8 mouse cellular contexts compared by ENCODE assay signal in the genomic region with DNA sequence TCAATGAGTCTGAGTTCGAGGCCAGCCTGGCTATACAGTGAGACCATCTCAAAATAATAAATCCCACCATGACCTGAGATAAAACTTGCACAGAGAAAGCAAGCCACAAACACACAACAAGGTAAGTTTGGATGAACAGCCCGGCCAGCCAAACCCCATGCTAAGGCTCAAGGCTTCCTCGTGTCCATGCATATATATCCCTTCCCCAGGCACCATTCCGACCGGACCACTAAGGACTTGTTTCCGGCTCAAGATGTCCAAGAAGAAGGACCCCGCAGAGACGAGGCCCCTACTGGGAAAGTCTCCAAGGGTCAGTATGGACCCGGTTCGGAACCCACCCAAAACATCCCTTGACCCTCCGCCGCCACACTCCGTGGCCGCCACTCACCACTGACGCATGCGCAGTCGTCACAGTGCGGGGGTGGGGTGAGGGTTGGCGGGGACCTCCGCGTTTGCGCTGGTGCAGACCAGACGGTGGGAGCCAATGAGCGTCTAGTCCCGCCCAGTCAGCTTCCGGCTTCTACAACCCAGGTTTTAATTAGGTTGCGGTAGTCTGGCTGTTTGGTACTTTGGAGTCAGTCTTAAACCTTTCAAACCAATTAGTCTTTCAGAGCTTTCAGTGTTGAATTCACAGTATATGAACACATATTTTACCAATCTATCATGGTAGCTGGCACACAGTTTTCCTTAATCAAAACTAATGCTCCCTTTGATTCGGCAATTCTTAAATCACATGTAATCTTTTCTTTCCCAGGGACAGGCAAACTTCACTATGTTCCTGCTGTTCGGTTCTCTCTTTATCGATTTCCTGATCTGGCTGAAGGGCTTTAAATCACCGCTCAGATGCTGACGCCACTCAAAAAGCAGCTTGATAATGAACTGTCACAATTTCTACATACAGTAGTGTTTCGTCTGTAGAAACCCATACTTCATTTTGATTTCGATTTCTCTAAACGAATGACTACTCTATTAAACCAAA. TPM values are rescaled to one million over a fixed set of nuclear protein-coding genes. Genes with fewer than 3 reads are reported as not detected.
A peak's percentile ranks its signal among the peaks of the same experiment; 100 is the strongest.
DNase-seq lines count a peak whose midpoint lies in the region; ATAC-seq lines count a peak whose summit lies in the region.

A gene (minus strand): TSS at position 458 of the 979 bp plus-strand sequence.

- H3K9ac ChIP-seq in hindbrain, embryonic 14.5 days: peak within 1 kb of the TSS; percentile 59

- H3K9me3 ChIP-seq in hindbrain, embryonic 14.5 days (ENCODE audit: control insufficient read depth, low read length): 0 out of 2 replicates have a peak, but pooled peaks cover 6% of the 10 kb centered on the region

- 10% methylated on average over 35 of the region's 35 CpGs for WGBS in hindbrain, embryonic 14.5 days

- H3K4me3 ChIP-seq in hindbrain, embryonic 14.5 days (replicated peaks; ENCODE audit: low read length): peak within 1 kb of the TSS; percentile 48

- no peaks in the 10 kb centered on the region for H3K27me3 ChIP-seq in hindbrain, embryonic 14.5 days (ENCODE audit: control insufficient read depth, insufficient read depth, low read length)

- DNase-seq in R1 (ENCODE audit: low read depth, low spot score): peak; percentile 94
- DNase-seq in cerebellum, postnatal 25 days: peak; percentile 98 to 99
- peak; percentile 95 to 97 for DNase-seq in frontal cortex, postnatal 25 days (ENCODE audit: low spot score in 2 of 2)
- peak; percentile 95 for DNase-seq in hindbrain, embryonic 14.5 days (ENCODE audit: low spot score)
- DNase-seq in layer of hippocampus, postnatal 36 days: peak; percentile 96
- DNase-seq in lung, postnatal 36 days: peak; percentile 97
- peak; percentile 97 for DNase-seq in retina, postnatal 1 day
- peak; percentile 94 to 96 for DNase-seq in urinary bladder, adult 18-20 months (ENCODE audit: low spot score in 2 of 2)

- H3K4me2 ChIP-seq in hindbrain, embryonic 14.5 days (replicated peaks): peak within 1 kb of the TSS; percentile 80

- H3K27ac ChIP-seq in hindbrain, embryonic 14.5 days: peak within 1 kb of the TSS; percentile 75

- peaks cover 9% of the 10 kb centered on the region for H3K4me1 ChIP-seq in hindbrain, embryonic 14.5 days (replicated peaks; ENCODE audit: control insufficient read depth, insufficient read depth, low read length)

- H3K36me3 ChIP-seq in hindbrain, embryonic 14.5 days (replicated peaks; ENCODE audit: control insufficient read depth, insufficient read depth): no peaks in the 10 kb centered on the region

- peak; percentile 100 for ATAC-seq in hindbrain, embryonic 14.5 days (ENCODE audit: low FRiP score)

RNA-seq across cellular contexts. Expression of the gene that starts here (rescaled TPM):
- 103 and 109 TPM in 2 replicates for polyA plus RNA-seq in hindbrain, embryonic 14.5 days (2014; fragmentation: Nextera tagmentation; extraction: Ambion mirVana)
- total RNA-seq in layer of hippocampus, postnatal 36 days (2021): 10 to 100 TPM; 36.8 to 37.7 TPM

Comparison
In these comparisons a context has a peak if more than half of its experiments do, and no peak if none do; other contexts are left out.
1. Peak in every context shown above with its lines: DNase-seq, ATAC-seq, H3K4me3 ChIP-seq and H3K27ac ChIP-seq.